Mouse (Mus musculus) stomach, embryonic 16.5 days (tissue): ENCODE results near the gene Lztfl1. TPM values are rescaled to one million over a fixed set of nuclear protein-coding genes. Genes with fewer than 3 reads are reported as not detected.

Experiments
- ATAC-seq: fragments of 200-750 bp; cut with Nextera tagmentation; 2 replicates; pipeline ENCODE4 v1.8.0; 2017; ENCODE audit warnings: moderate number of reproducible peaks, moderate TSS enrichment; ENCODE audit not compliant: insufficient read depth, low FRiP score
- H3K27ac ChIP-seq: fragments of 300-500 bp; sonication (generic); 2 replicates; pipeline ENCODE4 v1.5.1; 2014; ENCODE audit warnings: low read length
- H3K27me3 ChIP-seq: fragments of 300-500 bp; sonication (generic); 2 replicates; pipeline ENCODE4 v1.6.1; 2014; ENCODE audit warnings: low read length, control low read depth, mixed read lengths; ENCODE audit not compliant: control insufficient read depth, insufficient read depth
- H3K36me3 ChIP-seq: fragments of 300-500 bp; sonication (generic); 2 replicates; pipeline ENCODE4 v1.6.1; 2014; ENCODE audit warnings: low read length; ENCODE audit not compliant: control insufficient read depth, insufficient read depth
- H3K4me1 ChIP-seq: fragments of 300-500 bp; sonication (generic); 2 replicates; pipeline ENCODE4 v1.6.1; 2014; ENCODE audit warnings: low read length, control low read depth, mixed read lengths; ENCODE audit not compliant: control insufficient read depth, insufficient read depth
- H3K4me2 ChIP-seq: fragments of 300-500 bp; sonication (generic); 2 replicates; pipeline ENCODE4 v1.6.1; 2014; ENCODE audit warnings: low read depth, low read length, mixed read lengths
- H3K4me3 ChIP-seq: fragments of 300-500 bp; sonication (generic); replicated peaks from 2 replicates; pipeline ENCODE4 v1.5.1; 2014; ENCODE audit warnings: mild to moderate bottlenecking, low read length
- H3K9ac ChIP-seq: fragments of 300-500 bp; sonication (generic); 2 replicates; pipeline ENCODE4 v1.6.1; 2014; ENCODE audit warnings: low read length
- H3K9me3 ChIP-seq: fragments of 300-500 bp; sonication (generic); replicated peaks from 2 replicates; pipeline ENCODE4 v1.6.1; 2016; ENCODE audit warnings: low read length, control low read depth; ENCODE audit not compliant: control insufficient read depth
- WGBS: fragments of 180-500 bp; shearing (Covaris S2); extraction: QIAGEN DNeasy Blood & Tissue Kit; methylation state at CpG from one replicate; pipeline ENCODE4 v1.1.7; 2014; 5-methylcytosine and 5-hydroxymethylcytosine counted together
- polyA plus RNA-seq: library from polyadenylated mRNA; unstranded; fragments of >200 nt; fragmentation: Nextera tagmentation; extraction: Ambion mirVana; gene quantifications from 2 replicates; pipeline ENCODE4 v1.2.1, GENCODE M21; 2015

Gene Lztfl1
- polyA plus RNA-seq, 1 experiment from 2014 or later, result 47.8 TPM

- H3K9me3 ChIP-seq, result no peaks in the 10 kb centered on the region
- no peaks in the 10 kb centered on the region for H3K27me3 ChIP-seq
- H3K4me1 ChIP-seq, result no peaks in the 10 kb centered on the region
- no peak overlapping the region for H3K9ac ChIP-seq
- no peak overlapping the region for H3K4me2 ChIP-seq
- ATAC-seq, result 0 out of 2 replicates have a peak, but pooled peaks have one; percentile 60
- no peak overlapping the region for H3K27ac ChIP-seq
- 0 out of 2 replicates have a peak, but pooled peaks cover 3% of the 10 kb centered on the region for H3K36me3 ChIP-seq
- no peak overlapping the region for H3K4me3 ChIP-seq
- WGBS, result 85% methylated on average over 5 of the region's 5 CpGs
Measured at GRCm38 (mm10) chr9:123701822-123702221, 15.7 kb downstream of the Lztfl1 start.

- WGBS, result 90% methylated on average over 3 of the region's 3 CpGs
- Histone ChIP-seq H3K36me3 (peaks cover 3% of the 10 kb centered on the region; the same call in 1 of the 2 replicates), H3K4me3 (no peak overlapping the region), H3K4me1 (no peaks in the 10 kb centered on the region), H3K9me3 (no peaks in the 10 kb centered on the region), H3K4me2 (no peak overlapping the region), H3K27me3 (no peaks in the 10 kb centered on the region), H3K27ac (no peak overlapping the region), H3K9ac (no peak overlapping the region)
- ATAC-seq, result no peak
Measured at GRCm38 (mm10) chr9:123695634-123696302, 21.7 kb downstream of the Lztfl1 start.

GRCm38 (mm10) chr9:123688227-123688626 lies 29.3 kb downstream of the Lztfl1 start:
- Histone ChIP-seq H3K4me1 (no peaks in the 10 kb centered on the region), H3K4me3 (no peak overlapping the region), H3K9ac (no peak overlapping the region), H3K27me3 (no peaks in the 10 kb centered on the region), H3K4me2 (no peak overlapping the region), H3K36me3 (no peaks in the 10 kb centered on the region), H3K27ac (no peak overlapping the region), H3K9me3 (no peaks in the 10 kb centered on the region)
- 68% methylated on average over 1 of the region's 1 CpGs for WGBS
- no peak for ATAC-seq

GRCm38 (mm10) chr9:123686206-123686605 lies 31.3 kb downstream of the Lztfl1 start:
- ATAC-seq, result no peak
- Histone ChIP-seq H3K4me3 (no peak overlapping the region), H3K36me3 (no peaks in the 10 kb centered on the region), H3K9me3 (no peaks in the 10 kb centered on the region), H3K27me3 (no peaks in the 10 kb centered on the region), H3K4me1 (no peaks in the 10 kb centered on the region), H3K4me2 (no peak overlapping the region), H3K27ac (no peak overlapping the region), H3K9ac (no peak overlapping the region)
- WGBS, result 80% methylated on average over 5 of the region's 5 CpGs

GRCm38 (mm10) chr9:123683704-123684103 lies 33.8 kb downstream of the Lztfl1 start:
- Histone ChIP-seq H3K27me3 (peaks cover 8% of the 10 kb centered on the region), H3K27ac (no peak overlapping the region), H3K4me3 (no peak overlapping the region), H3K9me3 (no peaks in the 10 kb centered on the region), H3K4me2 (no peak overlapping the region), H3K4me1 (peaks cover 3% of the 10 kb centered on the region), H3K9ac (no peak overlapping the region), H3K36me3 (no peaks in the 10 kb centered on the region)
- no peak for ATAC-seq
- 47% methylated on average over 3 of the region's 3 CpGs for WGBS

GRCm38 (mm10) chr9:123679198-123679597 lies 38.3 kb downstream of the Lztfl1 start:
- H3K4me1 ChIP-seq, result peaks cover 11% of the 10 kb centered on the region
- peaks cover 19% of the 10 kb centered on the region for H3K27me3 ChIP-seq
- WGBS, result 30% methylated on average over 2 of the region's 2 CpGs
- H3K4me3 ChIP-seq, result peak overlapping the region; percentile 50
- peak overlapping the region; percentile 71 for H3K4me2 ChIP-seq
- ATAC-seq, result no peak
- H3K36me3 ChIP-seq, result no peaks in the 10 kb centered on the region
- no peaks in the 10 kb centered on the region for H3K9me3 ChIP-seq
- no peak overlapping the region for H3K27ac ChIP-seq
- no peak overlapping the region for H3K9ac ChIP-seq

- under 1% methylated on average over 73 of the region's 73 CpGs for WGBS
Measured at GRCm38 (mm10) chr9:123678327-123679105, 39.0 kb downstream of the Lztfl1 start, which contains the start of the genes Ccr9 and Slc6a20a. TSS of gene Ccr9 (plus strand) at chr9:123678439. TSS of gene Slc6a20a (minus strand) at chr9:123678885.

GRCm38 (mm10) chr9:123665645-123666044 lies 51.9 kb downstream of the Lztfl1 start:
- 49% methylated on average over 5 of the region's 5 CpGs for WGBS
- ATAC-seq, result no peak
- Histone ChIP-seq H3K9me3 (no peaks in the 10 kb centered on the region), H3K9ac (no peak overlapping the region), H3K4me1 (no peaks in the 10 kb centered on the region), H3K4me3 (no peak overlapping the region), H3K36me3 (no peaks in the 10 kb centered on the region), H3K27ac (no peak overlapping the region), H3K27me3 (no peaks in the 10 kb centered on the region), H3K4me2 (no peak overlapping the region)

More at GRCm38 (mm10) chr9:123678327-123679105, 39.0 kb downstream of the Lztfl1 start, which contains the start of the genes Ccr9 and Slc6a20a:
- Histone ChIP-seq H3K4me1 (peaks cover 11% of the 10 kb centered on the region), H3K36me3 (no peaks in the 10 kb centered on the region), H3K9me3 (no peaks in the 10 kb centered on the region), H3K4me2 (peak within 1 kb of the TSS; percentile 71), H3K9ac (peak within 1 kb of the TSS; percentile 64), H3K4me3 (peak within 1 kb of the TSS; percentile 50), H3K27me3 (peaks cover 23% of the 10 kb centered on the region), H3K27ac (no peak within 1 kb of the TSS)
- peak; percentile 92; the same call in 1 of the 2 replicates for ATAC-seq
